Mouse (Mus musculus): ENCODE results near the gene Fgb. TPM values are rescaled to one million over a fixed set of nuclear protein-coding genes. Genes with fewer than 3 reads are reported as not detected.

Fgb gene
- polyA plus RNA-seq, 1 experiment from 2014 or later: 0.33 TPM

- Histone ChIP-seq H3K4me2 (no peak within 1 kb of the TSS), H3K9me3 (replicated peaks) (no peaks in the 10 kb centered on the region), H3K4me1 (replicated peaks) (no peaks in the 10 kb centered on the region), H3K27me3 (no peaks in the 10 kb centered on the region), H3K27ac (no peak within 1 kb of the TSS), H3K9ac (no peak within 1 kb of the TSS), H3K36me3 (no peaks in the 10 kb centered on the region), H3K4me3 (no peak within 1 kb of the TSS)
- no peak for ATAC-seq (replicated peaks; ENCODE audit: insufficient number of reproducible peaks, insufficient read depth, low FRiP score, low read depth)
- 43% methylated on average over 7 of the region's 7 CpGs for WGBS
Measured at GRCm38 (mm10) chr3:83007557-83007956, 42.1 kb downstream of the Fgb start, which contains the start of gene Fgg. TSS of gene Fgg (plus strand) at chr3:83007724.

GRCm38 (mm10) chr3:83004801-83005200 lies 44.9 kb downstream of the Fgb start:
- Histone ChIP-seq H3K27me3 (no peaks in the 10 kb centered on the region), H3K4me1 (replicated peaks) (no peaks in the 10 kb centered on the region), H3K9me3 (replicated peaks) (no peaks in the 10 kb centered on the region), H3K4me3 (no peak overlapping the region), H3K4me2 (no peak overlapping the region), H3K9ac (no peak overlapping the region), H3K36me3 (no peaks in the 10 kb centered on the region), H3K27ac (no peak overlapping the region)
- WGBS: 82% methylated on average over 7 of the region's 7 CpGs
- ATAC-seq (replicated peaks; ENCODE audit: insufficient number of reproducible peaks, insufficient read depth, low FRiP score, low read depth): no peak

DNA sequence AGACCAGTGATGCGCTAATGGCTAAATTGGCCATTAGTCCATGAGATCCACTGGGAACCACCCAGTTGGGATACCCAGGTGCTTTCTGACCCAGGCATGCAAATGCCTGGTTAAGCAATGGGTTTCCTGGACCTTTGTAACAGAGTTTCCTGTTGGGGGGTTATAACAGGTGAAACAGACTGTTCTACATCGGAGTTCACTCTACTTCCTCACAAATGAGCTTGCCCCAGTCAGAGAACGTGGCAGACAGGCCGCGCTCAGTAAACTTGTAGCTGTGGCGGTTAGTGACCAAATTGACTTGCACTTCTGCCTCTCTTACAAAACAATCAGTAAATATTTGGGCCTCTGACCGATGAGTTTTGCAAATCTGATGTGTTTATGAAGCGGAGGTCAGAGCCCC lies 46.6 kb downstream of the Fgb start:
- H3K9ac ChIP-seq: no peak overlapping the region
- H3K36me3 ChIP-seq: no peaks in the 10 kb centered on the region
- ATAC-seq (replicated peaks; ENCODE audit: insufficient number of reproducible peaks, insufficient read depth, low FRiP score, low read depth): no peak
- H3K4me2 ChIP-seq: no peak overlapping the region
- no peaks in the 10 kb centered on the region for H3K9me3 ChIP-seq (replicated peaks)
- WGBS: 86% methylated on average over 8 of the region's 8 CpGs
- no peak overlapping the region for H3K4me3 ChIP-seq
- no peaks in the 10 kb centered on the region for H3K27me3 ChIP-seq
- H3K27ac ChIP-seq: no peak overlapping the region
- no peaks in the 10 kb centered on the region for H3K4me1 ChIP-seq (replicated peaks)

GRCm38 (mm10) chr3:83002191-83002590 lies 47.5 kb downstream of the Fgb start:
- ATAC-seq (replicated peaks; ENCODE audit: insufficient number of reproducible peaks, insufficient read depth, low FRiP score, low read depth): no peak
- Histone ChIP-seq H3K27me3 (no peaks in the 10 kb centered on the region; the same call in 1 of the 2 replicates), H3K9me3 (replicated peaks) (no peaks in the 10 kb centered on the region), H3K27ac (no peak overlapping the region), H3K4me1 (replicated peaks) (no peaks in the 10 kb centered on the region), H3K9ac (no peak overlapping the region), H3K4me2 (no peak overlapping the region), H3K4me3 (no peak overlapping the region), H3K36me3 (no peaks in the 10 kb centered on the region)
- 0% methylated on average over 2 of the region's 2 CpGs for WGBS

GRCm38 (mm10) chr3:82999995-83000394 lies 49.7 kb downstream of the Fgb start:
- Histone ChIP-seq H3K4me1 (replicated peaks) (peaks cover 6% of the 10 kb centered on the region; the same call in 1 of the 2 replicates), H3K4me2 (no peak overlapping the region), H3K4me3 (no peak overlapping the region), H3K27ac (no peak overlapping the region), H3K36me3 (no peaks in the 10 kb centered on the region), H3K9me3 (replicated peaks) (no peaks in the 10 kb centered on the region), H3K27me3 (peaks cover 12% of the 10 kb centered on the region; the same call in 1 of the 2 replicates), H3K9ac (no peak overlapping the region)
- ATAC-seq (replicated peaks; ENCODE audit: insufficient number of reproducible peaks, insufficient read depth, low FRiP score, low read depth): no peak
- WGBS: 82% methylated on average over 9 of the region's 9 CpGs

- no peak overlapping the region for H3K4me3 ChIP-seq
- H3K4me2 ChIP-seq: no peak overlapping the region
- 28% methylated on average over 8 of the region's 8 CpGs for WGBS
- peaks cover 8% of the 10 kb centered on the region; the same call in 1 of the 2 replicates for H3K4me1 ChIP-seq (replicated peaks)
- H3K27me3 ChIP-seq: peaks cover 13% of the 10 kb centered on the region; the same call in 1 of the 2 replicates
- H3K36me3 ChIP-seq: no peaks in the 10 kb centered on the region
- ATAC-seq (replicated peaks; ENCODE audit: insufficient number of reproducible peaks, insufficient read depth, low FRiP score, low read depth): 0 out of 2 replicates have a peak, but pooled peaks have one; percentile 50
- H3K9ac ChIP-seq: no peak overlapping the region
- no peak overlapping the region for H3K27ac ChIP-seq
- no peaks in the 10 kb centered on the region for H3K9me3 ChIP-seq (replicated peaks)
Measured at GRCm38 (mm10) chr3:82998772-82999463, 50.7 kb downstream of the Fgb start.

GRCm38 (mm10) chr3:82996656-82997055 lies 53.0 kb downstream of the Fgb start:
- no peak overlapping the region for H3K4me2 ChIP-seq
- no peaks in the 10 kb centered on the region for H3K36me3 ChIP-seq
- H3K9ac ChIP-seq: no peak overlapping the region
- peaks cover 13% of the 10 kb centered on the region; the same call in 1 of the 2 replicates for H3K27me3 ChIP-seq
- ATAC-seq (replicated peaks; ENCODE audit: insufficient number of reproducible peaks, insufficient read depth, low FRiP score, low read depth): no peak
- no peak overlapping the region for H3K4me3 ChIP-seq
- H3K27ac ChIP-seq: no peak overlapping the region
- 73% methylated on average over 3 of the region's 3 CpGs for WGBS
- peaks cover 8% of the 10 kb centered on the region; the same call in 1 of the 2 replicates for H3K4me1 ChIP-seq (replicated peaks)
- no peaks in the 10 kb centered on the region for H3K9me3 ChIP-seq (replicated peaks)

DNA sequence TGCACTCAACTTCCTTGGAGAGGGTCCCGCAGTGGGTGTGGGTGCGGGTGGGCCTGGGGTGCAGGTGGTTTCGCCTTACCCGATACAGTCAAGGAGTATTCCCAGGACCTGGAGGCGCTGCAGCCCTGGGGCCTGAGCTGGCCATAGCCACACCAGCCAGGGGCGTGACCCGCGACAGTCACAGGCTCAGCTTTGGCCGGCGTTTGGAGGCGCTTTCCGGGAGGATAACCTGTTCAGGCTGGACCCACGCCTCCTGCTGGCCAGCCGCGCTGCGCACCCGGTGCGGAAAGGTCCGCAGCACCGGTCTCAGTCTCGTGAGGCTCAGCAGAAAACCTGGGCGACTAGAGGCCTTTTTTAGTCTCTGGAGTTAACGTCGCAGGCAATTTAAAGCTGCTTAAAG lies 54.3 kb downstream of the Fgb start:
- WGBS: 2% methylated on average over 24 of the region's 24 CpGs
- H3K9ac ChIP-seq: peak overlapping the region; percentile 21; the same call in 1 of the 2 replicates
- peak; percentile 63; the same call in 1 of the 2 replicates for ATAC-seq (replicated peaks; ENCODE audit: insufficient number of reproducible peaks, insufficient read depth, low FRiP score, low read depth)
- peak overlapping the region; percentile 35 for H3K4me3 ChIP-seq
- peaks cover 8% of the 10 kb centered on the region; the same call in 1 of the 2 replicates for H3K4me1 ChIP-seq (replicated peaks)
- H3K4me2 ChIP-seq: peak overlapping the region; percentile 65
- no peaks in the 10 kb centered on the region for H3K9me3 ChIP-seq (replicated peaks)
- peaks cover 13% of the 10 kb centered on the region; the same call in 1 of the 2 replicates for H3K27me3 ChIP-seq
- H3K27ac ChIP-seq: no peak overlapping the region
- H3K36me3 ChIP-seq: no peaks in the 10 kb centered on the region

DNA sequence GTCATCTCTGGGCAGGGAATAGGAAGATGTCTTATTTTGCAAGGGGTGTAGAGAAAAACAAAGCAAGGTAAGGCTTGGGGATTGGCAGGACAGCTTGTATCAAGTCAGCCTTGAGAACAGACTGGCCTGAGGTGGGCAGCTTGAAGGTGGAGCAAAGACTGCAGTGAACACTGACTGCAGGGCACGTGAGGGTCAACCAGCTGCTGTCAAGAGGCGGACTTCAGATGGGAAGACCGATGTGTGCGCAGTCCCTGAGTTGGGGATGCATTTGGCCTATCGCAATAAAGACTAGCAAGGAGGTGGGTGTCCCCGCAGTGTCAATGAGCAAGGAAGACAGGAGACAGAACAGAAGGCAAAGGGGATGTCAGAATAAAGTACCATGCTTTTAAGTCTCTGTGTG lies 56.7 kb downstream of the Fgb start:
- no peaks in the 10 kb centered on the region for H3K9me3 ChIP-seq (replicated peaks)
- H3K9ac ChIP-seq: no peak overlapping the region
- no peak overlapping the region for H3K4me2 ChIP-seq
- no peak overlapping the region for H3K4me3 ChIP-seq
- no peak overlapping the region for H3K27ac ChIP-seq
- H3K27me3 ChIP-seq: peaks cover 13% of the 10 kb centered on the region; the same call in 1 of the 2 replicates
- no peak for ATAC-seq (replicated peaks; ENCODE audit: insufficient number of reproducible peaks, insufficient read depth, low FRiP score, low read depth)
- no peaks in the 10 kb centered on the region for H3K36me3 ChIP-seq
- H3K4me1 ChIP-seq (replicated peaks): peaks cover 8% of the 10 kb centered on the region; the same call in 1 of the 2 replicates
- 88% methylated on average over 6 of the region's 6 CpGs for WGBS

- Histone ChIP-seq H3K4me2 (no peak overlapping the region), H3K36me3 (no peaks in the 10 kb centered on the region), H3K27me3 (peaks cover 11% of the 10 kb centered on the region; the same call in 1 of the 2 replicates), H3K27ac (no peak overlapping the region), H3K4me3 (no peak overlapping the region), H3K9ac (no peak overlapping the region), H3K9me3 (replicated peaks) (no peaks in the 10 kb centered on the region), H3K4me1 (replicated peaks) (peaks cover 8% of the 10 kb centered on the region; the same call in 1 of the 2 replicates)
- 76% methylated on average over 12 of the region's 12 CpGs for WGBS
- ATAC-seq (replicated peaks; ENCODE audit: insufficient number of reproducible peaks, insufficient read depth, low FRiP score, low read depth): no peak
Measured at GRCm38 (mm10) chr3:82991963-82992362, 57.7 kb downstream of the Fgb start.
